Mouse (Mus musculus) forebrain, embryonic 12.5 days (tissue): Measurements from ENCODE around the gene Naa20. TPM values are rescaled to one million over a fixed set of nuclear protein-coding genes. Genes with fewer than 3 reads are reported as not detected.
"Not testable (repeated sequence)": the region's sequence is repeated elsewhere in the genome, so short reads cannot be mapped to it uniquely, and the experiment has no call there.

Source experiments
- ATAC-seq: fragments of 200-750 bp; cut with Nextera tagmentation; 2 replicates; pipeline ENCODE4 v1.8.0; 2017; ENCODE audit warnings: moderate TSS enrichment; ENCODE audit not compliant: low FRiP score
- H3K27ac ChIP-seq: fragments of 300-500 bp; sonication (generic); 2 replicates; pipeline ENCODE4 v1.5.1; 2016; ENCODE audit warnings: mild to moderate bottlenecking
- H3K27me3 ChIP-seq: fragments of 300-500 bp; sonication (generic); 2 replicates; pipeline ENCODE4 v1.6.1; 2016; ENCODE audit warnings: mild to moderate bottlenecking
- H3K36me3 ChIP-seq: fragments of 300-500 bp; sonication (generic); replicated peaks from 2 replicates; pipeline ENCODE4 v1.6.1; 2016; ENCODE audit warnings: mild to moderate bottlenecking
- H3K4me1 ChIP-seq: fragments of 300-500 bp; sonication (generic); 2 replicates; pipeline ENCODE4 v1.6.1; 2016
- H3K4me2 ChIP-seq: fragments of 300-500 bp; sonication (generic); 2 replicates; pipeline ENCODE4 v1.6.1; 2016; ENCODE audit warnings: mild to moderate bottlenecking, moderate library complexity
- H3K4me3 ChIP-seq: fragments of 300-500 bp; sonication (generic); replicated peaks from 2 replicates; pipeline ENCODE4 v1.5.1; 2016; ENCODE audit warnings: mild to moderate bottlenecking
- H3K9ac ChIP-seq: fragments of 300-500 bp; sonication (generic); 2 replicates; pipeline ENCODE4 v1.6.1; 2016; ENCODE audit warnings: mild to moderate bottlenecking
- H3K9me3 ChIP-seq: fragments of 300-500 bp; sonication (generic); 2 replicates; pipeline ENCODE4 v1.6.1; 2016
- WGBS: fragments of 180-500 bp; shearing (Covaris S2); methylation state at CpG from one replicate; pipeline ENCODE4 v1.1.7; 2016; 5-methylcytosine and 5-hydroxymethylcytosine counted together
- polyA plus RNA-seq: library from polyadenylated mRNA; unstranded; fragments of >200 nt; fragmentation: Nextera tagmentation; extraction: Ambion mirVana; gene quantifications from 2 replicates; pipeline ENCODE4 v1.2.1, GENCODE M21; 2016

Naa20 gene
- polyA plus RNA-seq, 1 experiment from 2014 or later, result 124 TPM

DNA sequence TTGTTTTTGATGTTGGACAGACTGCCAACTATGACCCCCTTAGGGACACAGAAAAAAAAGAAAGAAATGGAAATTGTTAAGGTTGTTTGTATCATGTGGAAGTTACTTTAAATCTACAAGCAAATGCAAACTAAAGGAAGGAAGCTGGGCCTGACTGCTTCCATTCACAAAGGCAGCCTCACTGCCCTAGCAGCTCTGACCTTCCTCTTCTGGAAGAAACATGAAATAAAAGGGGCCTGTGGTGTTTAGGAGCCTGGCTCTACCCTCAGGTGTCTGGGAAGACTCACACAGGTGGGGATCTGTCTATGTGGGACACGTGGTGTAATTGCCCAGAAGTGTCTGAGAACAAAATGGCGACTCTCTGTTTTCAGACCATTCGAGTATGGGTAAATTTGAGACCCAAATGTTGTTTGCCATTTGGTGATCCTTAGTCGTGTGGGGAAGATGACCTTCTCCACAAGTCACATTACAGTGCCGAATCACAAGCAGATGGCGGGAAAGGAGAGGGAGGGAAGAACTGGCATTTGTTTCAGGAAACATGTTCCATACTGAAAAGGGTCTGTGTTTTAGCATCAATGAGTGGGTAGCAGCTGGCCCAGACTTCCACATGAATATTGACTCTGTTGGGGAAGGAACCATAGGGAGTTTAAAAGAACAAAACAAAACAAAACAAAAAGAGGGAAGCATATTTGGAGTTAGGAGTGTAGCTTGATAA lies 13.0 kb upstream of the Naa20 start:
- H3K4me2 ChIP-seq, result no peak overlapping the region
- WGBS, result 76% methylated on average over 6 of the region's 6 CpGs
- no peak overlapping the region for H3K9ac ChIP-seq
- no peaks in the 10 kb centered on the region for H3K27me3 ChIP-seq
- no peaks in the 10 kb centered on the region for H3K36me3 ChIP-seq
- no peaks in the 10 kb centered on the region for H3K9me3 ChIP-seq
- peaks cover 6% of the 10 kb centered on the region; the same call in 1 of the 2 replicates for H3K4me1 ChIP-seq
- ATAC-seq, result no peak
- 0 out of 2 replicates have a peak overlapping the region, but pooled peaks have one; percentile 25 for H3K27ac ChIP-seq
- H3K4me3 ChIP-seq, result no peak overlapping the region

DNA sequence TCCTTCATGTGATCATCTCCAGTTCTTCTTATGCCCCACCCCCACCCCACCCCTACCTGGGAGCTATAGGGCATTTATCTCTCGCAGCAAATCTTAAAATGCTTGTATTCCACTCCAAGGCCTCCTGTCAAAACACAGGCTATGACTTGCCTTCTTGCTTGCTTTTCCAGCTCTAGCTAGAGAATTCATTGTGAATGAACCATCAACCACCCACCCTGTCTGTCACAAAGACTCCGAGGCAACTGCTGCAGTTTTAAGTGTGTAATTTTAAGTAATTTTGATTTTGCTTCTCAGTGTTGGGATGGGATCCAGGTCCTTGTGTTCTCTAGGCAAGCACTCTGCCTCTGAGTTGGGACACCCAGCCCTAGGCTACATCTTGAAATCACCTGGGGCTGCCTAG lies 11.3 kb upstream of the Naa20 start:
- no peak overlapping the region for H3K27ac ChIP-seq
- no peak overlapping the region for H3K4me3 ChIP-seq
- 76% methylated on average over 2 of the region's 2 CpGs for WGBS
- no peaks in the 10 kb centered on the region for H3K27me3 ChIP-seq
- H3K9me3 ChIP-seq, result no peaks in the 10 kb centered on the region
- no peak overlapping the region for H3K9ac ChIP-seq
- peaks cover 3% of the 10 kb centered on the region; the same call in 1 of the 2 replicates for H3K4me1 ChIP-seq
- ATAC-seq, result no peak
- no peaks in the 10 kb centered on the region for H3K36me3 ChIP-seq
- no peak overlapping the region for H3K4me2 ChIP-seq

DNA sequence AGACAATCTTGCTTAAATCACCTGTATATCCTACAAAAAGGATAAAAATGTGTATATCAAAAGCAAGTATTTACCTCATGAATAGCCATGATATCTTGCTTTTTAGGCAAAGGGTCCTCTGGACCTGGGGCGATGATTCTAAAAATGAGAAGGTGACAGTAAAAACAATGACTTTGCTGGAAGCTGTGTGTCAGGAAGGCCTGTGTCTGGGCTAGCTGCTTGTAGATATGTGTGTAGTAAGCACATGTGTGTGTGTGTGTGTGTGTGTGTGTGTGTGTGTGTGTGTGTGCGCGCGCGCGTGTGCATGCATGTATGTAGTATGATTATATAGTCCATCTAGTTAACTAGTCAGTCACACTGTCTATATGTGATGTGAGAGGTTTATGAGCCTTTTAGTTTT lies 8.1 kb upstream of the Naa20 start:
- 89% methylated on average over 6 of the region's 6 CpGs for WGBS
- H3K27ac ChIP-seq, result no peak overlapping the region

DNA sequence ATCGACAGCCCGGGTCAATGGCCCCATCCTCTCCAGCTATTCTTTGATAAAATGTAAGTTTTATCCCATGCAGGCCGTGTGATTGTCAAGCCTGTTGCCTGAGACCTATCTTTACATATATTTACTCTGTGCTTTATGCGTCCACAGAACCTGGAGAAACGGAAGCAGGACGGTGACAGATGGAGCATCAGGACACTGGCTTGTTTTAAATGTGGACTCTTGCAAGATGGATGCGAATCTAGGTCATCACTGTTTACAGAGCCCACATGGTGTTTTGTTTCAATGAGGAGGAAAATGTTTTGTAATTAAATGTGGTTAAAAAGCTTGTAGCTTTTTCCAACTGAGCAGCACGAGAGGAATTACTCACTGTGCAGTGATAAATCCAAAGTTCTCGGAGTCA lies 3.8 kb upstream of the Naa20 start:
- 86% methylated on average over 9 of the region's 9 CpGs for WGBS
- H3K4me3 ChIP-seq, result no peak overlapping the region
- no peaks in the 10 kb centered on the region for H3K36me3 ChIP-seq
- H3K27ac ChIP-seq, result no peak overlapping the region
- H3K4me1 ChIP-seq, result 0 out of 2 replicates have a peak, but pooled peaks cover 2% of the 10 kb centered on the region
- H3K4me2 ChIP-seq, result no peak overlapping the region
- ATAC-seq, result no peak
- H3K27me3 ChIP-seq, result no peaks in the 10 kb centered on the region
- no peak overlapping the region for H3K9ac ChIP-seq
- no peaks in the 10 kb centered on the region for H3K9me3 ChIP-seq

More for the DNA sequence above, 8.1 kb upstream of the Naa20 start:
- no peaks in the 10 kb centered on the region for H3K9me3 ChIP-seq
- no peak for ATAC-seq
- no peak overlapping the region for H3K4me2 ChIP-seq
- H3K4me3 ChIP-seq, result no peak overlapping the region
- no peaks in the 10 kb centered on the region for H3K36me3 ChIP-seq
- H3K27me3 ChIP-seq, result no peaks in the 10 kb centered on the region
- H3K9ac ChIP-seq, result no peak overlapping the region
- H3K4me1 ChIP-seq, result no peaks in the 10 kb centered on the region

DNA sequence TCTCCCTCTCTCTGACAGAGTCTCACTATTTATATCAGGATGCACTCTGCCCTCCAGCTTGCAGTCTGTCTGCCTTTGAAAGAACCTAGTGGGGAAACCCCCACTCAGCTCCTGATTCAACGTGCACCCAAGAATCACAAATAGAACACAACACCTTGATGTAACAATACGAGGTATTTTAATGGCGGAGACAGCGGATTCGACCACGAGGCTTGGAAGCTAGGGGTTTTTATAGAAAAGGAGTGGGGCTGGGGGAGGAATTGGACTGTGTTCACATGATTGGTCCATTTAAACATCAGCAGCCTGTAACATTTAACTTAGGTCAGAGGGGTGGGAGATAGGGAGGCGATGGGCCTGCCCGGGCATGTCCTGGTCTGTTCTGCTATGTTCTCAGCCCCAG lies 1.6 kb upstream of the Naa20 start:
- H3K9ac ChIP-seq, H3K27ac ChIP-seq, H3K36me3 ChIP-seq, H3K4me3 ChIP-seq, H3K27me3 ChIP-seq, H3K9me3 ChIP-seq, ATAC-seq, H3K4me2 ChIP-seq: not testable (repeated sequence)
- WGBS, result 80% methylated on average over 8 of the region's 8 CpGs
- H3K4me1 ChIP-seq, result peaks cover 17% of the 10 kb centered on the region

DNA sequence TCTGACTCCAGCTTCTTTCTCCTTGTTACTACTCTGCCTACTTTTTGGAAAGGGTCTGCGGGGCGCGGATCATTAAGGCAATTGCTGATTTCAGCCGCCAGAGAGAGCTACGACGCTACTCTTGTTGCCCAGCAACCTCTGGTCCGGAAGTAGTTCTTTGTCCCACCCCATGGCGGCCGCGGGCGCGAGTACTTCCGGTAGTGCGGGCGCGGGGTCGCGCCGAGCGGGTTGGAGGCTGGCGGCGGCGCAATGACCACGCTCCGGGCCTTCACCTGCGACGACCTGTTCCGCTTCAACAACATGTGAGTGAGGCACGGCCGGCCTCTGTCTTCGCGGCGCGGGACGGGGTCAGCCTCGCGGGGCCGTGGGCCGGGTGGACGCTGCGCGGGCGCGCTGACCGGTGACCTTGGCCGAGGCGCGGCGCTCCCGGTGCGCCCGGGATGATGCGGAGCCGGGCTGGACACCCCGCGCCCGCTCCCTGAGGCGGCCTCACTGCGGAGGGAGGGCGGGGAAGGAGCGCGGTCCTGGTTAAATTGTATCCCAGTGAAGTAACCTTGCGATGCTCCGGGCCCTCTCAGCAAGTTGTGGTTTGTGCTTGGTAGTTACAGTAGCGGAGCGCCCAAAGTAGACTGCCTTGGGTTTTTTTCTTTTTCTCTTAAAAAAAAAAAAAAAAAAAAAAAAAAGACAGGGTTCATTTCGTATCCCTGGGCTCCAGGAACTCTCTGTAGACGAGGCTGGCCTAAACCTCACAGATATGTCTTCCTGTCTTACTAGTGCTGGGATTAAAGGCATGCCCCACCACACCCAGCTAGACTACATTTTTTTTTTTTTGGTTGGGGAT lies 1.4 kb downstream of the Naa20 start:
- ATAC-seq, result peak; percentile 97
- peak overlapping the region; percentile 64 for H3K4me2 ChIP-seq
- H3K36me3 ChIP-seq, result 0 out of 2 replicates have a peak, but pooled peaks cover 7% of the 10 kb centered on the region
- peak overlapping the region; percentile 99 for H3K4me3 ChIP-seq
- under 1% methylated on average over 68 of the region's 68 CpGs for WGBS
- no peaks in the 10 kb centered on the region for H3K9me3 ChIP-seq
- no peaks in the 10 kb centered on the region for H3K27me3 ChIP-seq
- H3K9ac ChIP-seq, result peak overlapping the region; percentile 93
- peaks cover 21% of the 10 kb centered on the region for H3K4me1 ChIP-seq
- peak overlapping the region; percentile 75 for H3K27ac ChIP-seq

DNA sequence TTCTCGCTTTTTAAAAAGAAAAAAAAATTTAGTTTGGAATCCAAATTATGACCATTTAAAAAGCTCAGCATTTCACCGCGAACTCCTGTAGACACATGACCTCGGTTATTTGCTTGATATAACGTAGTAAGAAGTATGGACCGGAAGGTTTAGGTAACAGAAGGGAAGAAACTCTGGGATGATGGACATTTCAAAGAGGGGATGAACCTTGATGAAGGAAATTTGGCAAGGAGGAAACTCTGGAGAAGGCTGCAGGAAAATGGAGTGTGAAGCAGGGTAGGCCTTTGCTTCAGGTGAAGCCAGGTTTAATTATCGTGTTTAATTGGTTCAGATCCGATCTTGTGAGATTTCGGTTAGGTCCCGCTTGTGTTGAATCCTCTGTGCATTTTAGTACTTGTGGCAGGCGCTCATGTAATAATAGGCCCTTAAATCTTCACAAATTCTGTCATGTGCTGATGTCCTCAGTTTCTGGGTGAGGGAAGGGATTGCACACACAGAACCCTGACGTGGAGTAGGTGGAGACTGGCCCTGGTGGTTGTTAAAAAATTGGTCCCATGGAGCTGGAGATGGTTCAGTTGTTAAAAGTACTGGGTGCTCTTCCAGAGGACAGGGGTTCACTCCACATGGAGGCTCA lies 2.2 kb downstream of the Naa20 start:
- ATAC-seq, result no peak

DNA sequence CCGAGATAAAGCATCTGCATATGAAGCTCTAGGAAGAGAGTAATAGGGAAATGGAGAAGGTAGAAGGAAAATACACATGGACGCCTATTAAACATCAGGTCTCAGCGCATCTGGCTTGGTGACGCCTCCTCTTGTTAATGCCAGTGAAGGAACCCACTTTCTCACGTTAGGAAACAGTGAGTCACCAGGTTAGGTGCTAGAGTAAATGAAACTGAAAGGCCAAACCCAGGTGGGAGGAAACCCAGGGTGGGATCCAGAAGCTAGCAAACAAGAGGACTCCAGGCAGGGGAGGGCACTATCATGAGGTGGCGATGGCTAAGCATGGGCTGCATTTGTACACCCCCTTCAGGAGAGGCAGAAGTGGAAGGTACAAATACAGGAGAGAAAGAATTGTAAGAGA lies 3.3 kb downstream of the Naa20 start:
- H3K9ac ChIP-seq, result 0 out of 2 replicates have a peak overlapping the region, but pooled peaks have one; percentile 1
- no peaks in the 10 kb centered on the region for H3K9me3 ChIP-seq
- H3K36me3 ChIP-seq, result peaks cover 18% of the 10 kb centered on the region
- no peak overlapping the region for H3K4me2 ChIP-seq
- 83% methylated on average over 6 of the region's 6 CpGs for WGBS
- no peak overlapping the region for H3K27ac ChIP-seq
- H3K4me3 ChIP-seq, result no peak overlapping the region
- H3K27me3 ChIP-seq, result no peaks in the 10 kb centered on the region
- no peak for ATAC-seq
- peaks cover 21% of the 10 kb centered on the region for H3K4me1 ChIP-seq

More for the DNA sequence above, 2.2 kb downstream of the Naa20 start:
- peaks cover 21% of the 10 kb centered on the region for H3K4me1 ChIP-seq
- H3K27ac ChIP-seq, result no peak overlapping the region
- no peaks in the 10 kb centered on the region for H3K9me3 ChIP-seq
- peak overlapping the region; percentile 93 for H3K9ac ChIP-seq
- no peaks in the 10 kb centered on the region for H3K27me3 ChIP-seq
- 38% methylated on average over 12 of the region's 12 CpGs for whole genome bisulfite sequencing
- peaks cover 13% of the 10 kb centered on the region for H3K36me3 ChIP-seq
- H3K4me3 ChIP-seq, result peak overlapping the region; percentile 99
- H3K4me2 ChIP-seq, result peak overlapping the region; percentile 64

DNA sequence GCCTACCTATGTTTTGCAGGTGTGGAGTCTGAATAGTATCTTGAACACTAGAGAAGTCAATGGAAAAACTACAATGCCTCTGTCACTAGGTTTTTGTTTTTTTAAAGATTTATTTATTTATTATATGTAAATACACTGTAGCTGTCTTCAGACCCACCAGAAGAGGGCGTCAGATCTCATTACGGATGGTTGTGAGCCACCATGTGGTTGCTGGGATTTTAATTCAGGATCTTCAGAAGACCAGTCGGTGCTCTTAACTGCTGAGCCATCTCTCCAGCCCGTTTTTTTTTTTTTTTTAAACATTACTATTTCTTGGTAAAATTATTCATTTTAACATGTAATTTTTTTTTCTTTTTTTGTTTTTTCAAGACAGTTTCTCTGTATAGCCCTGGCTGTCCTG lies 4.0 kb downstream of the Naa20 start:
- Histone ChIP-seq H3K4me1 (peaks cover 21% of the 10 kb centered on the region), H3K36me3 (peaks cover 25% of the 10 kb centered on the region)
- not testable (repeated sequence) for H3K27ac ChIP-seq, H3K27me3 ChIP-seq, H3K9me3 ChIP-seq, H3K9ac ChIP-seq, H3K4me2 ChIP-seq, H3K4me3 ChIP-seq, ATAC-seq
- WGBS, result 52% methylated on average over 4 of the region's 4 CpGs

DNA sequence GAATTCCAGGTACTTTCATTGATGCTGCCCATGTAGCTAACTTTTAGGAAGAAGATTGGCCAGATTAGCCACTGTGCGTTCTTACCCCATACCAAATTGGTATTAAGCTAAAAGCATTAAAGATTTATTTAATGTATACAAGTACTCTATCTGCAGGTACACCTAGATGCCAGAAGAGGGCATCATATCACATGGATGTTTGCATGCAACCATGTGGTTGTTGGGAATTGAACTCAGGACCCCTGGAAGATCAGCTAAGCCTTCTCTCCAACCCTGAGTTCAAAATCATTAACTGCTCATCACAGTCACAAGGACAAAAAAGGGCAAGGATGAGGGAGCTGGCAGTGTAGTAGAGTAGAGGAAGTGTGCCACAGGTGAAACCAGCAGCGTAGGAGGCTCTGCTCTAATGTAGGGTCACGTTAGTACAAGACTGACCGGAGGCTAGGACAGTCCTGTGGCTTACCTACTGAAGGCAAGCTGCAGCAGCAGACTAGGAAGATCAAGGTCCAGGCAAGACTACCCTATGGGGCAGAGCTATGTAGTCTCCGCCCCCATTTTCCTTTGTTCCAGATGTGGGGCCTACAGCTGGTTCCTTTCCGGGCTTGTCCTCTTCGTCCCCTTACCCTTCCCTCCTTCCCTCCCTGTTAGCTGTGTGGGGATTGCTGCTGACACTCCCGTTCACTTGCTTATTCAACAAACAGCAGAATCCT lies 19.2 kb downstream of the Naa20 start:
- 92% methylated on average over 8 of the region's 8 CpGs for WGBS
- ATAC-seq, result no peak
- Histone ChIP-seq H3K9me3 (no peaks in the 10 kb centered on the region), H3K4me1 (no peaks in the 10 kb centered on the region), H3K27ac (no peak overlapping the region), H3K36me3 (peaks cover 78% of the 10 kb centered on the region), H3K4me2 (no peak overlapping the region), H3K27me3 (no peaks in the 10 kb centered on the region), H3K4me3 (no peak overlapping the region), H3K9ac (no peak overlapping the region)

DNA sequence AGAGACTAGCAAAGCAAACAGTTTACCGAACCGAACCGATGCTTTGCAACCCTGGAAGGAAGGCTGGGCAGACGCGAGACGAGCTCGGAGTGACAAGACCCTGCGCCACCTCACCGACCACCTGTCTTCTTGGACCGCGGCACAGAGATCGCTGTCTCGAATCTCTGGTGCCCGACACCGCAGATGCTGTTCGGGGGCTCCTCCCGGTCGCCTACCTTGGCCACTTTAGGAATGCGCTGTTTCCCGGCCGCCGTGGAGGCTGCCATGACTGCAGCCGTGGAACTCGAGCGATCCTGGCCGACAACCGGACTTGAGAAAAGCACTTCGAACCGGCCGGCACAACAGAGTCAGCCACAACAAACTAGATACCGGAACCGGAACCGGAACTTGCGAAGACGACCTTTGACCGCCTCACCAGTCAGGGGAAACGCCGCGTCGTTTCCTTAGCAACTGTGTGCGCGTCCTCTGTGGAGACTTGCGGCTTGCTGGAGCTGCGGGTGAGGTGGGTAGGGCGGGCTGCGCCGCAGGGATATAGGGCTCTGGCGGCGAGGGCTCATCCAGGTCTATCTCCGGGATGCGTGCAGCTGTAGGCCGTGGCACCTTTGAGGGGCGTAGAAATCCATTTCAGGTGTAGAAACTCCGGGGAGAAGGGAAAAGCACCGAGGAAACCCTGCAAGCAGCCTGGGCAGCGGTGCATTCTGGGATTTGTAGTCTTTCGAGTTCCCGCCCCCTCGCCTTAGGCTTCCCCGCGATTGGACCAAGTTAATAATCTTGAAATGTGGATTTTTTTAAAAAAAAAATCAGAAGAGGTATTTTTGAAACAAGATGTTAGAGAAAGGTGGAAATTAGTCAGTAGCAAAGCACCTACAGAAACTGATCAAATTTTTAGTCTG lies 32.7 kb downstream of the Naa20 start, which contains the start of the genes Cfap61 and Crnkl1:
TSS of gene Cfap61 (plus strand) at position 446 of the 893 bp plus-strand sequence.
TSS of gene Crnkl1 (minus strand) at position 676 of the 893 bp plus-strand sequence.
- H3K27me3 ChIP-seq, result 0 out of 2 replicates have a peak, but pooled peaks cover 5% of the 10 kb centered on the region
- no peaks in the 10 kb centered on the region for H3K9me3 ChIP-seq
- peak within 1 kb of the TSS; percentile 89 for H3K4me3 ChIP-seq
- 0 out of 2 replicates have a peak within 1 kb of the TSS, but pooled peaks have one; percentile 25 for H3K27ac ChIP-seq
- peaks cover 24% of the 10 kb centered on the region for H3K36me3 ChIP-seq
- ATAC-seq, result peak; percentile 98
- peaks cover 7% of the 10 kb centered on the region for H3K4me1 ChIP-seq
- WGBS, result under 1% methylated on average over 61 of the region's 61 CpGs
- H3K4me2 ChIP-seq, result peak within 1 kb of the TSS; percentile 92
- H3K9ac ChIP-seq, result peak within 1 kb of the TSS; percentile 70
